Mouse (Mus musculus) small intestine, adult 2 months (tissue): Measurements from ENCODE around the gene Tspo2. TPM values are rescaled to one million over a fixed set of nuclear protein-coding genes. Genes with fewer than 3 reads are reported as not detected.

Experiments
- H3K27ac ChIP-seq: fragments of 200-500 bp; 2 replicates; pipeline ENCODE4 v1.5.1; 2012; ENCODE audit warnings: low read depth, low read length, control low read depth, inconsistent platforms; ENCODE audit not compliant: insufficient read depth
- H3K27me3 ChIP-seq: fragments of 200-500 bp; 2 replicates; pipeline ENCODE4 v1.6.1; 2012; ENCODE audit warnings: mild to moderate bottlenecking, moderate library complexity, low read length, inconsistent platforms; ENCODE audit not compliant: control insufficient read depth, insufficient read depth
- H3K36me3 ChIP-seq: fragments of 200-500 bp; 2 replicates; pipeline ENCODE4 v1.6.1; 2012; ENCODE audit warnings: mild to moderate bottlenecking, low read length, control low read depth, inconsistent platforms; ENCODE audit not compliant: control insufficient read depth, insufficient read depth
- H3K4me1 ChIP-seq: fragments of 200-500 bp; 2 replicates; pipeline ENCODE4 v1.6.1; 2012; ENCODE audit warnings: low read length, inconsistent platforms, mixed read lengths; ENCODE audit not compliant: control insufficient read depth, insufficient read depth, insufficient read length
- H3K4me3 ChIP-seq: fragments of 200-500 bp; 2 replicates; pipeline ENCODE4 v1.5.1; 2012; ENCODE audit warnings: low read depth, mild to moderate bottlenecking, control low read depth, inconsistent platforms, low read length, moderate library complexity
- CTCF ChIP-seq: fragments of 200-500 bp; IDR thresholded peaks from 2 replicates; pipeline ENCODE4 v1.5.1; 2012; ENCODE audit warnings: low read depth, mild to moderate bottlenecking, control low read depth, inconsistent platforms, low read length, moderate library complexity, mixed read lengths; ENCODE audit not compliant: insufficient replicate concordance, insufficient read length; ENCODE audit errors: extremely low read depth
- POLR2A ChIP-seq: fragments of 200-500 bp; IDR thresholded peaks from 2 replicates; pipeline ENCODE4 v1.6.1; 2012; ENCODE audit warnings: low read depth, mild to moderate bottlenecking, control low read depth, inconsistent platforms, low read length, moderate library complexity
- WGBS: fragments of 180-500 bp; shearing (Covaris S2); methylation state at CpG from one replicate; pipeline ENCODE4 v1.1.7; 2018; 5-methylcytosine and 5-hydroxymethylcytosine counted together
- polyA plus RNA-seq: library from polyadenylated mRNA; depleted of rRNA; stranded (reverse); fragments of >200 nt; gene quantifications from 2 replicates; pipeline ENCODE4 v1.2.3, GENCODE M21; 2012

The Tspo2 gene
- polyA plus RNA-seq, 1 experiment: 2.6 TPM

DNA sequence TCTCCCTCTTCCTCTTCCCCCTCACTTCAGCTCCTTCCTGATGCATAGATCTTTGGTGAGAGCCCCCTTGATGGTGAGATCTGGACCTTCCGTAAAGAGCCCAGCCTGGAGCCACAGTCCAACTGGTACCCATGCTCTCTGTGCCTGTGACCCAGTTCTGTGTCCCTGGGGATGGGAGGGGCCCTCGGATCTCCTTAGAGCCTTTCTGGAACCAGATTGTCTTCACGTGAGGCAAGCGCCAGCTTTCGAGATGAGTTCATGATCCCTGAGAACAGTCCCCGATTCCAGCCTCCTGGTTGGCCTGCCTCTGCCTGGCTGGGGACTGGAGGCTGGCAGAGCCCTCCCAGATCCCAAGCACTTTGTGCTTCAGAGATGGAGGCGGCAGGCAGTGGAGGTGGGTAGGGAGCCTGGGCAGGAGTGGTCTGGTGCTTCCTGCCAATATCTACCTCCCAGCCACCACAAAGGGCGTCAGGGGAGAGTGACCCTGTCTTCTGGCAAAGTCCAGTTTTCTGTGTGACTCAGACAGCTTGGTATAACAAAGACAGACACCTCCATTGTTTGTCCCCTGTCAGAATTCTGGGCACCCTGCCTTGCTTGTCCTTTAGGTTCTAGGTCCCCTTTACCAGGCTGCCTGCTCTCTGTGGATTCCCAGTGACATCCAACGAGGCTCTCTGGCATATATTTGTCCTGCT is 577 bp upstream of the Tspo2 start:
- H3K36me3 ChIP-seq: no peaks in the 10 kb centered on the region
- 40% methylated on average over 9 of the region's 9 CpGs for WGBS
- no peak overlapping the region for H3K27ac ChIP-seq
- H3K4me3 ChIP-seq: no peak overlapping the region
- peaks cover 11% of the 10 kb centered on the region for H3K4me1 ChIP-seq
- H3K27me3 ChIP-seq: no peaks in the 10 kb centered on the region
- TF ChIP-seq CTCF: no peak
- no peak for TF ChIP-seq POLR2A

DNA sequence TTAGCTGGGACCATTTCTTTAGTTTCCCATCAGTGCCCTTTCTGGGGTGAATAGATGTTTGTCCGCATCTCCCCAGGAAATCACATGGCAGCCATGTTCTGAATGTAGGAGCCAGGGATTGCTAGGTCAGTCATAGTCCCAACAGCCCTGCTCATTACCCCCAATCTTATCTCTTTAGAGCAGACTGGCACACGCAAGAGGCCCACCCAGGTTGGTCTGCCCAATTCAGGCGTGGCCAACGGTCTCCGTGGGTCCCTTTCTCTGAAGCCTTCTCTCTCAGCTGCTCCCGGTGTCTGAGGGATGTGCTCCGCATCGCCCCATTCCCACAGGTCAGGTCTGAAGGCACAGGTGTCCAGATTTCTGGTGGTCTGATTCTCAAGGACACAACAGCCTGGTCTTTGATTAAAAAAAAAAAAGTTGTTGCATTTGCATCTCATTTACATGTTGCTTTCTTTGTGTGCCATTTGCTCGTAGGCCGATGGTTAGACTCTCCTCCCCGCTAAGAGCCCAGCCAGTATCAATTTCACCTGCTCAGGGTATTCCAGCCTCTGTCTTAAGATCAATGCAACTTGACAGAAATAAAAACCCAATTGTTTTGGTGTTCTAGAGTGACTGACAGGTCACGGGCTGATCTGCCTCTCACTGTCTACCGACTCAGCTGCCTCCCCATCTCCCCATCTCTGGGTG is 513 bp downstream of the Tspo2 start:
- no peak overlapping the region for H3K4me3 ChIP-seq
- 68% methylated on average over 13 of the region's 13 CpGs for WGBS

DNA sequence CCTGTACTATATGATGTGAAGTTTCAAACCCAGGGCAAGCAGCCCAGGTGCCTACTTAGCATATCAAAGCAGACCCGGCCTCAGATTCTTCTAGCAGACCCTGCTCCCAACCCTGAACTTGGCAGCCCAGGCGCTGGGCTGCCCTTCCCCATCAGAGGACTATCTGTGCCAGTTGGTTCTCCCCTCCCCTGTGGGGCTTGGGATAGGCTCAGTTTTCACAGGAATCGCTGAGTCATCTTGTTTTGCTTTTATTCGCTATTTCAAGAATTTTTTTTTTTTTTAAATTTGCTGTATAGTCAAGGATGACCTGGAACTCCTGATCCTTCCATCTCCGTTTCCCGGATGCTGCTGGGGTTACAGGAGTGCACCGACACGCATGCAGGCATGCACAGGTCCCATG is 3.6 kb downstream of the Tspo2 start:
- WGBS: 79% methylated on average over 8 of the region's 8 CpGs
- Histone ChIP-seq H3K36me3 (no peaks in the 10 kb centered on the region), H3K27me3 (no peaks in the 10 kb centered on the region), H3K27ac (no peak overlapping the region), H3K4me3 (no peak overlapping the region), H3K4me1 (peaks cover 9% of the 10 kb centered on the region)
- TF ChIP-seq CTCF: no peak
- no peak for TF ChIP-seq POLR2A

More for the DNA sequence above, 513 bp downstream of the Tspo2 start:
- Histone ChIP-seq H3K36me3 (no peaks in the 10 kb centered on the region), H3K27me3 (no peaks in the 10 kb centered on the region), H3K4me1 (peaks cover 9% of the 10 kb centered on the region), H3K27ac (no peak overlapping the region)
- no peak for TF ChIP-seq POLR2A
- TF ChIP-seq CTCF: no peak

DNA sequence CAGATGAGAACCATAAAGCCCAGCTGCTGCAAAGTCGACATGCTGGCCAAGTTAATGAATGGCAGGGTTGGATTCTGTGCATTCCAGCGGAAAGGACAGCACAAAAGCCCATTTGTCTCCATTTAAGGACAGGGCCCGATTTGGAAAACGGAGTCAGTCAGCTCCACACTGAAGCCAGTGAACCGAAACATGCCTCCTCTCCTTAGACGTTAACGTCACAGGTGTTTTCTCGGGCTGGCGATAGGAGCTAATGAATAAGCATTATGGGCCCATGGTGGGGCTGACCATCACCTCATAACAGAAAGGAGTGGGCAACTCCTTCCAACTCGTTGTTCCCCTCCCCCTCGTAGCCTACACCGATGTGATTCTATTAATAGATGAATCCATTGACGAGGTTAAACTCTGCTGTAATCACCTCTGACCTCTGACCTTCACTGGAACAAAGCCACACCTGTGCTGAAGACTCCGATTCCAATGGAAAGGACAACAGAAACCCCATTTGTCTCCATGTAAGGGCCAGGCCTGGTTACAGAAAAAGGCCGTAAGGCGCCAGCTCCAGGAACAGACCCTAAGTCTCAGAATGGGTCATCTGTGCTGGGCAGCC is 7.7 kb downstream of the Tspo2 start:
- Histone ChIP-seq H3K4me1 (peaks cover 5% of the 10 kb centered on the region; the same call in 1 of the 2 replicates), H3K27ac (no peak overlapping the region), H3K4me3 (no peak overlapping the region), H3K36me3 (no peaks in the 10 kb centered on the region), H3K27me3 (no peaks in the 10 kb centered on the region)
- no peak for TF ChIP-seq CTCF
- TF ChIP-seq POLR2A: no peak
- WGBS: 80% methylated on average over 16 of the region's 16 CpGs

DNA sequence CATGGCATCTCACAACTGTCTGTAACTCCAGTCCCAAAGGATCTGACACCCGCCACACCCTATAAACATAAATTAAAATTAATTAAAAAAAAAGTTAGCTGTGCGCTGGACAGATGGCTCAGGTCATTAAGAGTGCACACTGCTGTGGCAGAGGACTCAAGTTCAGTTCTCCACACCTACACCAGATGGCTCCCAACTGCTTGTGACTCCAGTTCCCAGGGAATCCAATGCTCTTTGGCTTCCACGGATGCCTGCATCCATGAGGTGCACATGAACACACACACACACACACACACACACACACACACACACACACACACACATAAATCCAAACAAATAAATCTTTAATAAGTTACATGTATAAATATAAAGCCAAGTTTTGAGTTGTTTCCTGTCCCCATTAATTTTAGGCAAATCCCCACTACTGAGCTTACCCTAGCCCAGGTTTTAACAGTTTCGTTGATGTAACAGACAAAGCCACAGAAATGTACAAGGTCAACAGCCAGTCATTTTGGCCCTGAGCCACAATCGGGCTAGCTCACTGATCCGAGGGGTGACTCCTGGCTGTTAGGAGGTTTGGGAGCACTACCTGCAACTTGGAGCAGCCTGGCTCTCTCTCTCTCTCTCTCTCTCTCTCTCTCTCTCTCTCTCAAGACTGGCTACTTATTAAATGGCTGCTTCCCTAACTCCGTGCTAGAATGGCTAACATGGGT is 8.4 kb downstream of the Tspo2 start:
- peaks cover 12% of the 10 kb centered on the region; the same call in 1 of the 2 replicates for H3K4me1 ChIP-seq
- TF ChIP-seq POLR2A (no peak), CTCF (no peak)
- WGBS: 59% methylated on average over 7 of the region's 7 CpGs
- no peaks in the 10 kb centered on the region for H3K27me3 ChIP-seq
- no peak overlapping the region for H3K27ac ChIP-seq
- H3K4me3 ChIP-seq: no peak overlapping the region
- H3K36me3 ChIP-seq: no peaks in the 10 kb centered on the region

DNA sequence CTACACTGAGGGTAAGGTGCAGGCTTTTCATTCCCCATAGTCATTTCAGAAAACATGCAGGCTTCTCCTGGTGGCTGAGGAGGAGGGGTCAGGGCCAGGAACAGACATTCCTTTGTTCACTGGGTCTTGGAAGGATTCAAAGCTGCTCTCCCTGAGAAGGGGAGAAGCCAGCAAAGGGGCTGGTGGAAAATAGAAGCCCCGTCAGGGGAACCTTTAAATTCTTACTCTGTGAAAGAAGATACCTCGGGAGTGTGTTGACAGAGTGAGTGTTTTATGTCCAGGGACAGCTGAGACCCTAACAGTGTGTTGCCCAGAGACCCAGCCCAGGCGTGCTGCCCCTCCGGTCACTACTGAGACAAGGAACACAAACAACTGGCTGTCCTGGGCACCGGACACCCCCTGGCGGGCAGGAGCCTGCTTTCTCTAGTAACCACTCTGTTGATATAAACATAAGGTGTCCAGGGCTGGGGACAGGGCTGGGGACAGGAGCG is 13.9 kb downstream of the Tspo2 start:
- Histone ChIP-seq H3K4me3 (no peak overlapping the region), H3K27ac (peak overlapping the region; percentile 45; the same call in 1 of the 2 replicates), H3K27me3 (no peaks in the 10 kb centered on the region), H3K36me3 (no peaks in the 10 kb centered on the region), H3K4me1 (peaks cover 46% of the 10 kb centered on the region)
- no peak for TF ChIP-seq CTCF
- TF ChIP-seq POLR2A: no peak
- 61% methylated on average over 7 of the region's 7 CpGs for WGBS
